In genomic region chr7:29293131-29294065, GRCm38 (mm10) we compare ENCODE assay signal across 8 mouse cellular contexts. TPM values are rescaled to one million over a fixed set of nuclear protein-coding genes. Genes with fewer than 3 reads are reported as not detected.
DNase-seq lines count a peak whose midpoint lies in the region; ATAC-seq and TF ChIP-seq lines count a peak whose summit lies in the region.

No protein-coding gene starts in this region.

- no peak for ATAC-seq in liver, embryonic 12.5 days
- no peak for ATAC-seq in forebrain, embryonic 11.5 days (replicated peaks; ENCODE audit: low FRiP score)
- ATAC-seq in hindbrain, embryonic 11.5 days (ENCODE audit: low FRiP score): peak; percentile 52
- no peak for ATAC-seq in limb, embryonic 15.5 days (ENCODE audit: insufficient number of reproducible peaks, low FRiP score, low TSS enrichment, low read depth)
- ATAC-seq in cerebellum, adult (ENCODE audit: insufficient number of reproducible peaks, low FRiP score, low TSS enrichment): no peak

- H3K4me1 ChIP-seq in liver, adult 2 months (ENCODE audit: control insufficient read depth, insufficient read depth, low read length): peaks cover 6% of the 10 kb centered on the region
- H3K4me1 ChIP-seq in liver, embryonic 12.5 days: peaks cover 43% of the 10 kb centered on the region
- peaks cover 17% of the 10 kb centered on the region for H3K4me1 ChIP-seq in forebrain, embryonic 11.5 days (replicated peaks; ENCODE audit: control insufficient read depth, insufficient read depth, low read length)
- peaks cover 19% of the 10 kb centered on the region for H3K4me1 ChIP-seq in hindbrain, embryonic 11.5 days (replicated peaks; ENCODE audit: control insufficient read depth, insufficient read depth, low read length)
- peaks cover 48% of the 10 kb centered on the region for H3K4me1 ChIP-seq in limb, embryonic 15.5 days

- no peak for DNase-seq in liver, adult 2 months (ENCODE audit: extremely low read depth, low read depth, low spot score)
- no peak for DNase-seq in forebrain, embryonic 11.5 days (ENCODE audit: low spot score)
- DNase-seq in hindbrain, embryonic 11.5 days (ENCODE audit: low spot score): peak; percentile 51
- DNase-seq in MN1 (ENCODE audit: low spot score): no peak
- no peak for DNase-seq in natural killer cell, adult 2 months (ENCODE audit: low spot score in 2 of 2)

- no peaks in the 10 kb centered on the region for H3K9me3 ChIP-seq in liver, embryonic 12.5 days (replicated peaks)
- no peaks in the 10 kb centered on the region for H3K9me3 ChIP-seq in forebrain, embryonic 11.5 days (ENCODE audit: control insufficient read depth, low read length)
- H3K9me3 ChIP-seq in hindbrain, embryonic 11.5 days (ENCODE audit: control insufficient read depth, low read length): no peaks in the 10 kb centered on the region
- no peaks in the 10 kb centered on the region for H3K9me3 ChIP-seq in limb, embryonic 15.5 days

- no peak for TF ChIP-seq POLR2A in liver, adult 2 months (IDR thresholded peaks at IDR 0.05; ENCODE audit: extremely low read depth, insufficient read depth, low read length)

- no peaks in the 10 kb centered on the region for H3K79me2 ChIP-seq in liver, adult 2 months (ENCODE audit: control insufficient read depth, insufficient read depth, low read length)

- H3K4me3 ChIP-seq in liver, adult 2 months (ENCODE audit: insufficient read depth, low read depth, low read length): no peak overlapping the region
- no peak overlapping the region for H3K4me3 ChIP-seq in liver, embryonic 12.5 days
- H3K4me3 ChIP-seq in forebrain, embryonic 11.5 days (ENCODE audit: low read depth, low read length): no peak overlapping the region
- H3K4me3 ChIP-seq in hindbrain, embryonic 11.5 days (ENCODE audit: low read depth, low read length): no peak overlapping the region
- no peak overlapping the region for H3K4me3 ChIP-seq in limb, embryonic 15.5 days

- no peaks in the 10 kb centered on the region for H3K27me3 ChIP-seq in liver, adult 2 months (ENCODE audit: control insufficient read depth, insufficient read depth, low read length)
- H3K27me3 ChIP-seq in liver, embryonic 12.5 days (replicated peaks): peaks cover 44% of the 10 kb centered on the region
- H3K27me3 ChIP-seq in forebrain, embryonic 11.5 days (ENCODE audit: control insufficient read depth, insufficient read depth, low read length): peaks cover 7% of the 10 kb centered on the region
- H3K27me3 ChIP-seq in hindbrain, embryonic 11.5 days (ENCODE audit: control insufficient read depth, insufficient read depth, low read length): no peaks in the 10 kb centered on the region
- H3K27me3 ChIP-seq in limb, embryonic 15.5 days: no peaks in the 10 kb centered on the region

- H3K27ac ChIP-seq in liver, adult 2 months (replicated peaks; ENCODE audit: insufficient read depth, low read depth, low read length): peak overlapping the region; percentile 31
- H3K27ac ChIP-seq in liver, embryonic 12.5 days: no peak overlapping the region
- H3K27ac ChIP-seq in forebrain, embryonic 11.5 days (ENCODE audit: low read depth, low read length): peak overlapping the region; percentile 60
- peak overlapping the region; percentile 85 for H3K27ac ChIP-seq in hindbrain, embryonic 11.5 days (ENCODE audit: low read depth, low read length)
- no peak overlapping the region for H3K27ac ChIP-seq in limb, embryonic 15.5 days

- no peak for TF ChIP-seq CTCF in liver, adult 2 months (IDR thresholded peaks at IDR 0.05; ENCODE audit: low read depth, low read length)

- no peak overlapping the region for H3K4me2 ChIP-seq in liver, embryonic 12.5 days
- H3K4me2 ChIP-seq in forebrain, embryonic 11.5 days (ENCODE audit: low read depth, low read length, severe bottlenecking): no peak overlapping the region
- H3K4me2 ChIP-seq in hindbrain, embryonic 11.5 days (replicated peaks; ENCODE audit: low read depth, low read length): no peak overlapping the region
- no peak overlapping the region for H3K4me2 ChIP-seq in limb, embryonic 15.5 days

- WGBS in liver, adult 2 months: 72% methylated on average over 19 of the region's 19 CpGs
- 52% methylated on average over 19 of the region's 19 CpGs for WGBS in liver, embryonic 12.5 days (ENCODE audit: insufficient replicate concordance)
- 30% methylated on average over 18 of the region's 19 CpGs for WGBS in forebrain, embryonic 11.5 days
- 15% methylated on average over 19 of the region's 19 CpGs for WGBS in hindbrain, embryonic 11.5 days
- WGBS in limb, embryonic 15.5 days: 43% methylated on average over 19 of the region's 19 CpGs

- H3K36me3 ChIP-seq in liver, adult 2 months (ENCODE audit: control insufficient read depth, insufficient read depth, low read length): no peaks in the 10 kb centered on the region
- no peaks in the 10 kb centered on the region for H3K36me3 ChIP-seq in liver, embryonic 12.5 days
- H3K36me3 ChIP-seq in forebrain, embryonic 11.5 days (ENCODE audit: control insufficient read depth, insufficient read depth, low read length): no peaks in the 10 kb centered on the region
- no peaks in the 10 kb centered on the region for H3K36me3 ChIP-seq in hindbrain, embryonic 11.5 days (ENCODE audit: control insufficient read depth, insufficient read depth, low read length)
- no peaks in the 10 kb centered on the region for H3K36me3 ChIP-seq in limb, embryonic 15.5 days

- no peak overlapping the region for H3K9ac ChIP-seq in liver, adult 2 months (ENCODE audit: low read depth, low read length)
- no peak overlapping the region for H3K9ac ChIP-seq in liver, embryonic 12.5 days
- peak overlapping the region; percentile 6; the same call in 1 of the 2 replicates for H3K9ac ChIP-seq in forebrain, embryonic 11.5 days (ENCODE audit: low read length)
- H3K9ac ChIP-seq in hindbrain, embryonic 11.5 days (ENCODE audit: low read depth, low read length): peak overlapping the region; percentile 29
- 0 out of 2 replicates have a peak overlapping the region, but pooled peaks have one; percentile 14 for H3K9ac ChIP-seq in limb, embryonic 15.5 days

RNA-seq across cellular contexts. Expression of gene Ppp1r14a, which starts 4.3 kb away (rescaled TPM):
- total RNA-seq in liver, adult 2 months (2014; rRNA removed): 1.0 and 1.7 TPM in 2 replicates
- 5.0 and 11.3 TPM in 2 replicates for polyA plus RNA-seq in liver, adult 2 months (2012; rRNA removed)
- polyA plus RNA-seq in liver, embryonic 12.5 days (2016; fragmentation: Nextera tagmentation; extraction: Ambion mirVana): 4.6 and 5.1 TPM in 2 replicates
- 12.5 and 13.3 TPM in 2 replicates for polyA plus RNA-seq in forebrain, embryonic 11.5 days (2014; fragmentation: Nextera tagmentation; extraction: Ambion mirVana)
- polyA plus RNA-seq in hindbrain, embryonic 11.5 days (2014; fragmentation: Nextera tagmentation; extraction: Ambion mirVana): 33.9 and 37.0 TPM in 2 replicates
- polyA plus RNA-seq in limb, embryonic 15.5 days (2015; fragmentation: Nextera tagmentation; extraction: Ambion mirVana): 15.5 and 16.9 TPM in 2 replicates

RNA-seq across cellular contexts. Expression of gene Dpf1, which starts 10.4 kb away (rescaled TPM):
- 0.13 TPM in 1 of 2 replicates, not detected in the other for total RNA-seq in liver, adult 2 months (2014; rRNA removed)
- 0.05 and 0.28 TPM in 2 replicates for polyA plus RNA-seq in liver, adult 2 months (2012; rRNA removed)
- 2.6 and 3.6 TPM in 2 replicates for polyA plus RNA-seq in liver, embryonic 12.5 days (2016; fragmentation: Nextera tagmentation; extraction: Ambion mirVana)
- 76.0 and 88.3 TPM in 2 replicates for polyA plus RNA-seq in forebrain, embryonic 11.5 days (2014; fragmentation: Nextera tagmentation; extraction: Ambion mirVana)
- 60.9 and 73.6 TPM in 2 replicates for polyA plus RNA-seq in hindbrain, embryonic 11.5 days (2014; fragmentation: Nextera tagmentation; extraction: Ambion mirVana)
- polyA plus RNA-seq in limb, embryonic 15.5 days (2015; fragmentation: Nextera tagmentation; extraction: Ambion mirVana): 13.1 and 15.9 TPM in 2 replicates

RNA-seq across cellular contexts. Expression of gene Spint2, which starts 11.7 kb away (rescaled TPM):
- 24.8 and 28.9 TPM in 2 replicates for total RNA-seq in liver, adult 2 months (2014; rRNA removed)
- polyA plus RNA-seq in liver, adult 2 months (2012; rRNA removed): 120 and 133 TPM in 2 replicates
- 25.9 and 28.4 TPM in 2 replicates for polyA plus RNA-seq in liver, embryonic 12.5 days (2016; fragmentation: Nextera tagmentation; extraction: Ambion mirVana)
- 36.1 and 43.5 TPM in 2 replicates for polyA plus RNA-seq in forebrain, embryonic 11.5 days (2014; fragmentation: Nextera tagmentation; extraction: Ambion mirVana)
- polyA plus RNA-seq in hindbrain, embryonic 11.5 days (2014; fragmentation: Nextera tagmentation; extraction: Ambion mirVana): 37.5 and 43.4 TPM in 2 replicates
- polyA plus RNA-seq in limb, embryonic 15.5 days (2015; fragmentation: Nextera tagmentation; extraction: Ambion mirVana): 187 and 194 TPM in 2 replicates

RNA-seq across cellular contexts. Expression of gene 2200002D01Rik, which starts 45.1 kb away (rescaled TPM):
- 2.3 and 6.9 TPM in 2 replicates for total RNA-seq in liver, adult 2 months (2014; rRNA removed)
- polyA plus RNA-seq in liver, adult 2 months (2012; rRNA removed): 5.2 and 7.4 TPM in 2 replicates
- 3.0 and 3.9 TPM in 2 replicates for polyA plus RNA-seq in liver, embryonic 12.5 days (2016; fragmentation: Nextera tagmentation; extraction: Ambion mirVana)
- polyA plus RNA-seq in forebrain, embryonic 11.5 days (2014; fragmentation: Nextera tagmentation; extraction: Ambion mirVana): 1.8 and 5.7 TPM in 2 replicates
- 2.5 and 2.7 TPM in 2 replicates for polyA plus RNA-seq in hindbrain, embryonic 11.5 days (2014; fragmentation: Nextera tagmentation; extraction: Ambion mirVana)
- 13.0 and 14.2 TPM in 2 replicates for polyA plus RNA-seq in limb, embryonic 15.5 days (2015; fragmentation: Nextera tagmentation; extraction: Ambion mirVana)

RNA-seq across cellular contexts. Expression of gene Yif1b, which starts 55.3 kb away (rescaled TPM):
- 40.7 and 59.9 TPM in 2 replicates for total RNA-seq in liver, adult 2 months (2014; rRNA removed)
- 132 and 143 TPM in 2 replicates for polyA plus RNA-seq in liver, adult 2 months (2012; rRNA removed)
- 59.2 and 64.3 TPM in 2 replicates for polyA plus RNA-seq in liver, embryonic 12.5 days (2016; fragmentation: Nextera tagmentation; extraction: Ambion mirVana)
- 78.9 and 86.2 TPM in 2 replicates for polyA plus RNA-seq in forebrain, embryonic 11.5 days (2014; fragmentation: Nextera tagmentation; extraction: Ambion mirVana)
- polyA plus RNA-seq in hindbrain, embryonic 11.5 days (2014; fragmentation: Nextera tagmentation; extraction: Ambion mirVana): 88.4 and 91.8 TPM in 2 replicates
- polyA plus RNA-seq in limb, embryonic 15.5 days (2015; fragmentation: Nextera tagmentation; extraction: Ambion mirVana): 137 and 141 TPM in 2 replicates

Comparison
In these comparisons a context has a peak if more than half of its experiments do, and no peak if none do; other contexts are left out.
1. H3K27ac ChIP-seq: peak in liver, adult 2 months (single experiment), forebrain, embryonic 11.5 days (single experiment) and hindbrain, embryonic 11.5 days (single experiment); none in liver, embryonic 12.5 days (single experiment) and limb, embryonic 15.5 days (single experiment).
2. H3K9ac ChIP-seq: peak in forebrain, embryonic 11.5 days (single experiment), hindbrain, embryonic 11.5 days (single experiment) and limb, embryonic 15.5 days (single experiment); none in liver, adult 2 months (single experiment) and liver, embryonic 12.5 days (single experiment).